Mouse (Mus musculus) adrenal gland, postnatal 4 days (tissue): ENCODE results near the gene Aldh1b1. TPM values are rescaled to one million over a fixed set of nuclear protein-coding genes. Genes with fewer than 3 reads are reported as not detected.

Source experiments
- DNase-seq, 2 experiments: peaks; one replicate each; pipeline ENCODE4 v3.0.0; 2021 to 2022; ENCODE audit warnings: low spot score in 2 of 2, mixed read lengths in 2 of 2
- total RNA-seq, 2 experiments: library from RNA; stranded (reverse); gene quantifications; 2 replicates each; pipeline ENCODE4 v1.2.3; 2021

Gene Aldh1b1
- total RNA-seq, 2 experiments from 2014 or later = 22.9 to 27.7 TPM

DNA sequence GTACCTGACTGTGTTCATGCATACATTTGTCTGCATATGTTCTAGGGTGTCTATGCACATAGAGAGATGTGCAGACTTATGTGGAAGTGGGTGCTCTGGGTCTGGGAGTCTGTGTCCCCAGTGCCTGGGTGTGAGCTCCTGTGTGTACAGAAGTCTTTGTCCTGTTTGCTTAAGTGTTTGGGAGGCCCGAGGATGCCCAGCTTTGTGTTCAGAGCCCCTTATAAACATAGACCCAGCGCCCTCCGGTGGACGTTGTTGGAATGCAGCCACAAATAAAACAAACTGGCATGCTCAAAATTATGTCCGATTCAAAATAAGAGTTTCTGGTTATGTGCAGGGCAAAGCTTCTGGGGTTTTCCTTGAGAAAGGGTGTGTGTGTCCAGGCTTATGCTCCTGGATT lies 27.2 kb upstream of the Aldh1b1 start:
- DNase-seq = peak in 1 of 2 experiments; percentile 22

DNA sequence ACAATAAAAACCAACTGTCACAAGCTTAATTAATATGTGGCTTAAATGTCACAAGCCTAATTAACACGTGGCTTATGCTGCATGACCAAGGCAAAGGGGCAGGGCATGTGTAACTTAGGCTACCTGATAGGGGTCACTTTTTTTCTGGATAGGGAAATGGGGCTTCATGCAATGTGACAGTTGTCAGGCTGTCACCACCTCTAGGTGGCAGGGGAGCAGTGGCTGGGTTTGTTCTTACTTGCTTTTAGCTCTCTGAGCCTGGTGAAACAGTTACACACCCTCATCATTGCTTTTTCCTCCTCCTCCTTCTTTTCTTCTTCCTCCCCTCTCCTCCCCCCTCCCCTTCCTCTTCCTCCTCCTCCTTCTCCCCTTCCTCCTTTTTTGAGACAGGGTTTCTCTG lies 15.2 kb upstream of the Aldh1b1 start:
- DNase-seq = no peak

DNA sequence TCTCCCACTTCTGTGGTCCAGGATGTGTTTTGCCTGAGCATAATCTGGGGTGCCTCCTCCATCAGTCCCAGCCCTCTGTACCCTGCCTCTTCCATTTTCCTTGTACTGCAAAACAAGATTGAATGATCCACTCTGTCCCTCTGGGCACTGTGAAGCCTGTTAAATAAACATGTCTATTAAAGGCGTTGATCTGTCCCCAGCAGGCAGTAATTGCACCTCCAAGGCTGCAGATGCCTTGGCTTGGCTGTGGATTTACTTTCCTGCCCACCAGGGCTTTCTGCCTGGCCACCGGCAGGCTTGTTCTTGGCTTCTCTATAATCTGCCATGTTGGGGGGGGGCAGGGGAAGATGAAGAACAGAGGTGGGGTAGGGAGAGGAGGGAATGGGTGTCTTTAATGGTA lies 12.9 kb upstream of the Aldh1b1 start:
- DNase-seq = no peak

DNA sequence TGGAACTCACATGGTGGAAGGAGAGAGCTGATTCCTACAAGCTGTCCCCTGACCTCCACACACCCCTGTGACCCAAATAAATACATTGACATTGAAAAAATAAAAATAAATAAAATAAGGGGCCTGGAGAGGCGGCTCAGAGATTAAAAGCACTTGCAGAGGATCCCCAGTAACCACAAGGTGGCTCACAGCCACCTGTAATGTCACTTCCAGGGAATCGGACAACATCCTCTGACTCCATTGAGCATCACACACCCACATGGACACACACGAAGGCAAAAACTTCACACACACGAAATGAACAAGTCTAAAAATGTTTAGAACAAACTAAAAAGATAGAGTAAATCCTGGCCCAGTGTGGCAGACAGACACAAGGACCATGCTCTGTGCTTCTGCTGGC lies 12.1 kb upstream of the Aldh1b1 start:
- DNase-seq = no peak

DNA sequence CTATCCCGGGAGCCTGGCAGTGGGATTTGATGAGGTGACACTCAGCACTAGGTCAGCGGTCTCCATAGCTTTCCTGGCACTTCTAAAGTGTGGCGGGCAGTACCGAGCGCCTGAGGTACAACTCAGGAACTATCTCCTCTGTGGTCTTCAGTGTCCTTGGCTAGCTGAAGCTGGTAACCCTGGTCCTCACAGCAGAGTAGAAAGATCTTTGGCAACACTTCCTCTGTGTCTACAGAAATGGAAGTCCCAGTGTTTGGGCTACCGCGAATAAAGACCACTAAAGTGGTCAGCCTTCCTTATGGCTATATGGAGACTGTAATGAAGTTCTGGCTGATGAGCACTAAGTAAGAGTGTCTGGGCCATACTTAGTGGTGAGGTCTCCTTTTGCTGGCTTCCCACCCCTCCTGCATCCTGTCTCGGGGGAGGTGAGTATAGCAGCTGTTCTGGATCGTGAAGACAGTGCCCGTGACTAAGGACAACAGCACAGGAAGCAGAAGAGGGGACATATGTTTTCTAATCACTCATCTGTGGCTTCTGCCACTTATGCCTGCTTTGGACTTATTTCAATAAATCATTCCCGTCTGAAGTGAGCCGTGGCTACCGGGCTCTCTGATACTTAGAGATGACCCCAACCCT lies 10.3 kb upstream of the Aldh1b1 start:
- no peak for DNase-seq

DNA sequence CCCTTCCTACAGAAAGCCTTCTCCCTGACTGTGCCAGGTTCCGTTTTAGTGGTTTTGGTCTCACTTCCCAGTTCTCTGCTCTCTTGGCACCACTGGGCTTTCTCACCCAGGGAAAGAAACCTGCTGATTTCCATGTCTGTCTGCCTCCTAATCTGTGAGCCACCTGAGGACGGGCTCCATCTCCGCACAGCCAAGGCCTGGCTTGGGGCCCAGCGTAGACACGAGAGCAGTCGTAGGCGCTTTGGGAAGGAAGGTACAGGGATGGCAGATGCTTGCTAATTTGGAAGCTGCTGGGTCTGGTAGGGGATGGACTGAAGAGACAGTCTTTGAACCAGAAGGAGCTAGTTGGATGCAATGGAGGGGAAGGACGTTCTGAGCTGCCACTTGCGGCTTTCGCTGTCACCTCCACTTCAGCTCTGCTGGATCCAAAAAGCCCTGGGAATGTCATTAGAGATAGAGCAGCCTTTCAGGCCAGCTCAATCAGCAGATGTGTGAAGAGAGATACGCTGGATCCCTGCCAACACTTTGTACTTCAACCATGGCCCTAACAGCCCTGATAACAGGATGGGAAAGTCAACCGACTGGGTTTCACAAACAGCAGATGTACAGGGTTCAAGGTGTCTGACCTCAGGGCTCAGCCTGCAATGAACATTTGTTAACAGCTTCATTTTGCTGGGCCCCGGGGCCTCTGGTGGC lies 9.4 kb upstream of the Aldh1b1 start:
- no peak for DNase-seq

DNA sequence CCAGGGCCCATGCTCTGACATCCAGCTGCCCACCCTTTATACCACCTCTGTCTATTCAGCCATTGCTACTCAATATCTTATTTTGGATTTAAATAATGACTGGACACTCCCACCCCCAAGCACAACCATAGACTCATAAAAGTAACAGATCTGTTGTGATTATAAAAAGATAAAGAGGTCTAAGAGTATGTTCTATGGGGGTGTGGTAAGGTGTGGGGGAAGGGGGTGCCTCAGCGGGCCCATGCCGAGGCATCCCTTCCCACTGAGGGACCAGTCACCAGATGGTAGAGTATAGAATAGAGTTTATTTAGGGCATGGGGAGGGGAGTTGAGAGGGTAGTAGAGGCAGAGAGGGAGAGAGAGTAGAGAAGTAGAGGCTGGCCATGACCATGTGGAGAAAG lies 8.8 kb upstream of the Aldh1b1 start:
- no peak for DNase-seq

DNA sequence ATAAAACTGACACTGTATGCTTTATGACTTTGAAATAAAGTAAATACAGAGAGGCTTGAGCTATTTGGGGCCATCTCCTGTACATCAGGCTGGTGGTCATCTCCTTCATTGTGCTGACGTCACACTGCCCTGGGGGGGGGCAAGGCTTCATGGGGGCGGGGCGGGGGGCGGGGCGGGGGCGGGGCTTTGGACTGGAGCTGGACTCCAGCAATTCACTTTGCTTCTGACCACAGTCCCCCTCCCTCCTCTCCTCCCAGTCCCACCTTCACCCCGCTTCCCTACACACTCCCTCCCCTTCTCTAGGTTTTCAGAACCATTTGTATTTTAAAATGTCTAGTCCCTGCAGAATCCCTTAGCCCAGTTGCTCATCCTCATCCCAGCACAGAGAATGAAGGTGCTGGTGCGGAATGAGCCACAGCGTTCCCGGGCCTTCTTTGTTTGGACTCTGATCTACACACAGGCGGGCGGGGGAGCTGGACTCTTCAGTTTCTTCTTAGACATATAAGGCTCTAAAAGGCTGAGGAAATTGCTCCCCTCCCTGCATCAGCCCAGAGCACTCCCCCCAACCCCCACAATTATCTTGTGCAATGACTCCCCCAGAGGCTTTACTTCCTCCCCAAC lies 3.5 kb upstream of the Aldh1b1 start:
- DNase-seq = no peak

DNA sequence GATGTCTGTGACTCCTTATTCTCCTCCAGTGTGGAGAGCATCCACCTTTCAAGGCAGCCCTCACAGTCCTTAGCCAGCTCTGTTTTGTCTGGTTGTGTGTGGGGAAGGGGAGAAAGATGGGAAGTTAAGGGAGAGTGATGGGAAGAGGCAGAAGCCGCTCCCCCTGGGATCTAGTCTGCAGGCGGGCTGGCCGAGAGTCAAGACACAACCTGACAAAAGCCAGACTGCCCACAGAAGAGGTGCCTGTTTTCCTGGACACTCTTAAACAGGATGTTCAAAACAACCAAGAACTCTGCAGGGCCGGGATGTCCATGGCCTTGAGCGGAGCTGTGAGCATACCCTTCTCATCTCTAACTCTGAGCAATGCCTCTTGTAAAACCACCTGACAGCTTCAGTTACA lies 2.1 kb upstream of the Aldh1b1 start:
- DNase-seq = no peak

DNA sequence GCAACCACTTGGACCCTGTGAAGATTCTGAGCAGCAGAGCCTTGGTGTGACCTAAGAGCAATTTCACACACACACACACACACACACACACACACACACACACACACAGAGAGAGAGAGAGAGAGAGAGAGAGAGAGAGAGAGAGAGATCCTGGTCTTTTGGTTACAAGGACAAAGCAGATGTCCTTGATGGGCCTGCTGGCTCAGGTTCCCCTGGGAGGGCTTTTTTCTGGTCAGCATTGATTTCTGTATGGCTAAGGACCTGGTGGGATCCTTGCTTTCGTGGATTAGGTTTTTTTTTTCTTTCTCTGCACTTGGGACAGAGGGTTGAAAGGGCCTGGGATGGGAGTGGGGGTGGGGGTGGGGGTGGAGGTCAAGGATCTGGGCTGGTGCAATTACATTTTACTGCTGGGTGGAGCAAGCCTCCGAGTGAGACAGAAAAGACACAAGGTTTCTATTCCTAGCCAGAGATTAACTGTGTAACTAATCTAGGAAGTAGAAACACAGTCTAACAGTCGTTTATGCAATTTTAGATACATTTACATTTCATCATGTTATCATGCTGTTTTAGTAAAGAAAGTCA lies 1.2 kb downstream of the Aldh1b1 start:
- DNase-seq = no peak

DNA sequence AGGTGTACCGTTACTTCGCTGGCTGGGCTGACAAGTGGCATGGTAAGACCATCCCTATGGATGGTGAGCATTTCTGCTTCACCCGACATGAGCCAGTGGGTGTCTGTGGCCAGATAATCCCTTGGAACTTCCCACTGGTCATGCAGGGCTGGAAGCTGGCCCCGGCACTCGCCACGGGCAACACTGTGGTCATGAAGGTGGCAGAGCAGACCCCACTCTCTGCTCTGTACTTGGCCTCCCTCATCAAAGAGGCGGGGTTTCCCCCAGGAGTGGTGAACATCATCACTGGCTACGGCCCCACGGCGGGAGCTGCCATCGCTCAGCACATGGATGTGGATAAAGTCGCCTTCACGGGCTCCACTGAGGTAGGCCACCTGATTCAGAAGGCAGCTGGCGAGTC lies 4.1 kb downstream of the Aldh1b1 start:
- DNase-seq = no peak

DNA sequence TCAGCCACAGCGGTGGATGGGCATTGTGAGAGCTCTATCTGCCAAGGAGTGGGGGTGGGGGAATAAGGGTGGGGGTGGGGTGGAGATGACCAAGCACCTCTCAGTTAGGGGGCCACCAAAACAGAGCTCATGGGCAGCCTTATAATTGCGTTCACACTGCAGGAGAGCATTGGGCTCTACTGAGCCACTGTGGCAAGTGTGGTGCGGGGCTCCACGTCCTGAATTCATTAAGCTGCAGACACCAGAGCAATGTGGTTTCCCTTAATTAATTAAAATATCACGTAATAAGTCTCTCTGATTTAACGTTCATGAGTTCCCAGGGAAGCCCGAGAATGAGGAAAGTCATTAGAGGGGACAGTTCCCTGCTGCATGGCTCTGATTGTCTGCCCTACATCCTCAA lies 9.2 kb downstream of the Aldh1b1 start:
- DNase-seq = no peak

DNA sequence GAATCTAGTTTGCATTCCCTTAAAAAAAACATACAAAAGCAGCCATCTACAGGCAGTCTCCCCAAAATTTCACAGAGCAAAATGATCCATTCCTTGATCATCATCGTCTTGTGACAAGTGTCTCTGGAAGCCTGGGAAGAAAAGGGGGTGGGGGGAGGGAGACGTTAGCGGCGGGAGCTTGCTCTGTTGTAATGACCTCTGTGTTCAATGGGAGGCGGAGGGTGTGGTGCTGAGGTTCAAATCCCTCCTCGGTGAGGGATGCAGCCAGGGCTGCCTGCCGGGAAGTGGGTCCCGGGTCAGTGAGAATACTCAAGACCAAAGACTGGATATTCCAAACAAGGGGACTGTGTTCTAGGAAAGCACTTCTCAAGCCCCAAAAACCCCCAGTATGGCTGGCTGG lies 12.4 kb downstream of the Aldh1b1 start:
- DNase-seq = no peak

DNA sequence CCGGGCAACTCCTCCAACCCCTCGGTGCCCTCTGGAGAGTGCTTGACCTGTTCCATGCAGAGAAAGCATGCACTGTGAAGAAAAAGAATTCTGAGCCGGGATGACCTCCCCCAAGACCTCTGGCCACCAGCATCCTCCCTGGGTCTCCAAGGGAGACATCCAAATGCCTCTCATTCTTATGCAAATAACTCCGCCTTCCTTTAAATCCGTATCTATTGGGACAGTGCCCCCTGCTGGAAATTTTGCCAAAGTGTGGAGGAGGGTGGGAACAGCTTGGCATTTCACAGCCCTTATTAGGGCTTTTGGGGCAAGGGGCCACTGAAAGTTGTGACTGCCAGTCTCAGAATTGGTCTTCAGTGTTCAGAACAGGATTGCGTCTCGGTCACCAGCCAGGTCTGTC lies 16.7 kb downstream of the Aldh1b1 start:
- no peak for DNase-seq

DNA sequence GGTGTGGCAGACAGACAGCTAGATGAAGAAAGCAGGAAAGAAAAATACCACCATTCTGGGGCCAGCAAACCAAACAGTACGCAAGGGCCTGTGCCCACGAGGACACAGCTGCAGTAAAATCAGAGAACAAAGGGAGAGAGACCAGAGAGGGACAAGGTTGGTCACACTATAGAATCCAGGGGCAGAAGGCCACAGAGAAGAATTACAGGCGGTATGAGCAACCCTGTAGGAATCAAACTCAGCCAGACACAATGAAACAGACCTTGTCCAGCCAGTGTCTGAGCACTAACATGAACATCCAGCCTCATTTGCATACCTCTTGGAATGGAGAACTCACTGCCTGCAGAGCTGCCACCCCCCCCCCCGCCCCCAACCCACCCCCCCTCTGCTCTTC lies 20.0 kb downstream of the Aldh1b1 start:
- no peak for DNase-seq

DNA sequence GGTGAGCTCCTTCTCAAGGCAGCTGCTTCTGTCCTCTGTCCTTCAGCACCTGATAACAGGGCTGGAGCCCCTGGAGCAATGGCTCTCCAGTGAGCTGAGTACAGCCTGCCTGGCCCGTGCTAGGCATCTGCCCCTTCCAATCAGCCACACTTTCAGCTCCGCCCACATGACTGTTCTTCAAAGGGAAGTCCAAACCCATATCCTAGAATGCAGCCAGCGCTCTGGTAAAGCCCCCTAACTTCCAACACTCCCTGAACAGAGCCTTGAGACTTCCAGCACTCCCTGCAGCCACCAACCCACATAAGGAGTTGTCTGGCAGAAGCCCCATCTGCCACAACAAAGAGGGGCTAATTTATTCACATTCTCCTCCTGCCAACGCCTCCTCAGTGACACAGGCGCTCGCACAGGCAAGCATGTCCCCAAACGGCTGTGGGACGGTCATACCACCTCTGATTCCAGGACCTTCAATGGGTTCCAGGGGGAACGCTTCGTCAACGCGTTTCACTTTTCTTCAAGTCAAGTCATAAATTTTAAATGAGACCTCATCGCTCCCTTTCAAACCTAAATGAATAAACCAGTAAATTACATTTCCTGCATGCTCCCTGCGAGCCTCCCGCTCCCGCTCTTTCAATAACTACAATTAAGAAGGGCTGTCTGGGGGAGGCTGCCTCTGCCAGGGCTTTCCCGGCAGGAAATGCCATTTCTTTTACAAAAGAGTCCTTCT lies 20.5 kb downstream of the Aldh1b1 start:
- no peak for DNase-seq

DNA sequence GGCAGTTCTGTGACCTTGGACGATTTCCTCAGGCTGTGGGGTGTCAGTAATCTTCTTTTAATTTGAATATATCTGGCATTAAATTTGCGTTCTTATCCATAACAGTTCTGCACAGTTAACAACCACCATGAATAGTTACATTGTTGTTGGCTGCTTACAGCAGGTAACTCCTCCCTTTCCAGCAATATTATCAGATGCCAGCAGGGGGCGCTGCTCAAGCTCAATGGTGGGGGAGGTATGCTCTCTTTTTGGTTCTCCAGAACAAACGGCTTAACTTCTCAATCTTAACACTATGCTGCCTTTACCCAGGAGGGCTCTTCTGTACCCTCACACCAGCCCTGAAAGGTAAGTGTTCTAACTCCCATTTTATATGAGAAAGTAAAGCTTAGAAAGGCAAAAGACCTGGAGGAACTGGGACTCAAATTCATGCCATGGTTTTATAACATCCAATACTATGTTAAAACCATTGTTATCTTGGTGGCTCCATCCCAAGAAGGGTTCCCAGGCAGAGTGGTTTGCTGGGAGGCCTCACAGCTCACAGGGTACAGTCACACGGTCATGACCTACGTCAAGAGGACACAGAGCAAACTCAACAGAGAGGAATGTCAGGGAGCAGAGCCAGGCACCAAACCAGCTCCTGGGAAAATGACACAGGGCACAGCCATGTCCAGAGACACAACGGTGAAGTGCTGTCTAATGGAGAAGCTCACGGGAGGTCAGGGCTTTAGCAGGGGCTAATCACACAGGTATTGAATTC lies 21.4 kb downstream of the Aldh1b1 start:
- peak in 1 of 2 experiments; percentile 53 for DNase-seq

DNA sequence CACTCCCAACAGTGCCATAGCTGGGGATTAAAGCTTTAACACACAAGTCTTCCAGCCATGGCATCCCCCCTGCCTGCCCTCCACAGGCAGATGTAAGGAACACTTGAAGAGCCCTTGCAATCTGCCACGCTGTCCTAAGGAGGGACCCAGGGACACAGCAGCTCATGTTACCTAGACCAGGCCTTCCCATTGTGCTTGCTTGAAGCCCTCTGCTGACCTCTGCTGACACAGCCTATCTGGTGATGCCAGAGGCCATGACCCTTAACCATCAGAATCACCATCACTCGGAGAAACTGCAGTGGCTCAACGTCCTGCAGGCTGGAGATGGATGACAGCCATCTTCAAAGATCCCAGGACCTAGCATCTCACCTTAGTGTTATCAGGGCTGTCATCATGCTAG lies 23.2 kb downstream of the Aldh1b1 start:
- no peak for DNase-seq

DNA sequence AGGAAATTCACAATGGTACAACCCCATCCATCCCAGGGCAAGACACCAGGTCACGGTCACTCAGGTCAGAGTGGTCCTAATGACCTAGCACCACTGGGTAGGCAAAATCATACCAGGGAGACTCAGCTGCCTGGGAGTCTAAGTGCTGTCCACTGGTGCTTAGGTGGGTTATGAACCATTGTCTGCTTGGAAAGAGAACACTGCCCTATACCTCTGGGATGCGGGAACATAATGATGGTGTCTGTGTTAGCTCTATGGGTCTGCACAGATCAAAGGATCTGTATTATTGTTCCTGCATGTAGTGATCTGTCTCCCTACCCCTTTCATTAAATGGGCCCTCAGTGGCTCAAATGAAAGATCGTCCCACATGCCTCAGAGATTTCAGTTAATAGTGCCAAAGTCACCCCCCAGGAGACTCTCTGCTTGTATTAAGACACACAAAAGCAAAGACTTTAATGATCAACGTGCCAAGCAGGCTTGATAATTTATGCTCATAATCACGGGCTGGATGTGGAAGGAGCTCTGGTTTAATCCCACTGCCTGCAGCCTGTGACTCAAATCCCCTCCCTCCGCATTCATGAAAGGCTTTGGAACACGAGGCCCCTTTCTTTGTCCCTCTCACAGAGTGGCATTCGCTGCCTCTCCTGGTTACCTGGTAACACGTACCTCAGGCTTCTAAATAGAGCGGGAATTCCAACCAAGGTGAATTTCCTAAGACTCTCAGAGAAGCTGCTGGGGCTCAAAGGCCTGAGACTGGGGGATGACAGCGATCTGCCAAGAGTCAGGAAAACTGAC lies 24.2 kb downstream of the Aldh1b1 start:
- DNase-seq = no peak
